Mouse (Mus musculus) lung, embryonic 14.5 days (tissue): Measurements from ENCODE around the gene Bbx. TPM values are rescaled to one million over a fixed set of nuclear protein-coding genes. Genes with fewer than 3 reads are reported as not detected.

Experiments used
- ATAC-seq: fragments of 200-750 bp; cut with Nextera tagmentation; 2 replicates; pipeline ENCODE4 v1.8.0; 2017; ENCODE audit warnings: mild to moderate bottlenecking, moderate TSS enrichment, moderate library complexity; ENCODE audit not compliant: insufficient read depth
- DNase-seq: peaks from one replicate; pipeline ENCODE4 v3.0.0-alpha.2; 2015
- H3K27ac ChIP-seq: fragments of 300-500 bp; sonication (generic); 2 replicates; pipeline ENCODE4 v1.5.1; 2014; ENCODE audit warnings: low read depth, mild to moderate bottlenecking, moderate library complexity
- H3K27me3 ChIP-seq: fragments of 300-500 bp; sonication (generic); 2 replicates; pipeline ENCODE4 v1.6.1; 2014; ENCODE audit warnings: low read length, control low read depth; ENCODE audit not compliant: insufficient read depth
- H3K36me3 ChIP-seq: fragments of 300-500 bp; sonication (generic); 2 replicates; pipeline ENCODE4 v1.6.1; 2014; ENCODE audit warnings: control low read depth; ENCODE audit not compliant: insufficient read depth
- H3K4me1 ChIP-seq: fragments of 300-500 bp; sonication (generic); 2 replicates; pipeline ENCODE4 v1.6.1; 2014; ENCODE audit warnings: antibody characterized with exemption, control low read depth; ENCODE audit not compliant: insufficient read depth
- H3K4me2 ChIP-seq: fragments of 300-500 bp; sonication (generic); 2 replicates; pipeline ENCODE4 v1.6.1; 2014; ENCODE audit warnings: mild to moderate bottlenecking
- H3K4me3 ChIP-seq: fragments of 300-500 bp; sonication (generic); 2 replicates; pipeline ENCODE4 v1.5.1; 2014; ENCODE audit warnings: low read depth, low read length
- H3K9ac ChIP-seq: fragments of 300-500 bp; sonication (generic); 2 replicates; pipeline ENCODE4 v1.6.1; 2014
- H3K9me3 ChIP-seq: fragments of 300-500 bp; sonication (generic); 2 replicates; pipeline ENCODE4 v1.6.1; 2016; ENCODE audit warnings: low read depth, low read length, control low read depth
- CTCF ChIP-seq: IDR thresholded peaks from 2 replicates; pipeline ENCODE4 v1.5.1; 2016; ENCODE audit warnings: antibody characterized with exemption, low read depth
- WGBS: fragments of 180-500 bp; shearing (Covaris S2); extraction: QIAGEN DNeasy Blood & Tissue Kit; methylation state at CpG from one replicate; pipeline ENCODE4 v1.1.7; 2014; 5-methylcytosine and 5-hydroxymethylcytosine counted together
- polyA plus RNA-seq: library from polyadenylated mRNA; unstranded; fragments of >200 nt; fragmentation: Nextera tagmentation; extraction: Ambion mirVana; gene quantifications from 2 replicates; pipeline ENCODE4 v1.2.1, GENCODE M21; 2014

Bbx gene
- polyA plus RNA-seq, 1 experiment from 2014 or later: 40.5 TPM

- Histone ChIP-seq H3K27me3 (no peaks in the 10 kb centered on the region), H3K27ac (no peak overlapping the region), H3K9me3 (no peaks in the 10 kb centered on the region), H3K36me3 (no peaks in the 10 kb centered on the region), H3K9ac (no peak overlapping the region), H3K4me3 (no peak overlapping the region), H3K4me1 (no peaks in the 10 kb centered on the region), H3K4me2 (no peak overlapping the region)
- 92% methylated on average over 3 of the region's 3 CpGs for WGBS
- TF ChIP-seq CTCF: peak; percentile 68
- ATAC-seq: no peak
- DNase-seq: peak; percentile 70
These were observed 57.6 kb downstream of the Bbx start for GRCm38 (mm10) chr16:50374611-50375010.

GRCm38 (mm10) chr16:50373685-50374084, 58.5 kb downstream of the Bbx start:
- Histone ChIP-seq H3K36me3 (no peaks in the 10 kb centered on the region), H3K27ac (no peak overlapping the region), H3K4me2 (no peak overlapping the region), H3K4me1 (no peaks in the 10 kb centered on the region), H3K27me3 (no peaks in the 10 kb centered on the region), H3K9me3 (no peaks in the 10 kb centered on the region), H3K9ac (no peak overlapping the region), H3K4me3 (no peak overlapping the region)
- no peak for DNase-seq
- 40% methylated on average over 5 of the region's 5 CpGs for WGBS
- no peak for TF ChIP-seq CTCF
- no peak for ATAC-seq

GRCm38 (mm10) chr16:50372543-50372942, 59.6 kb downstream of the Bbx start:
- Histone ChIP-seq H3K9ac (no peak overlapping the region), H3K4me3 (no peak overlapping the region), H3K27ac (no peak overlapping the region), H3K27me3 (no peaks in the 10 kb centered on the region), H3K36me3 (no peaks in the 10 kb centered on the region), H3K9me3 (no peaks in the 10 kb centered on the region), H3K4me1 (no peaks in the 10 kb centered on the region), H3K4me2 (no peak overlapping the region)
- ATAC-seq (no peak), DNase-seq (no peak)
- WGBS: 43% methylated on average over 2 of the region's 2 CpGs
- TF ChIP-seq CTCF: no peak

- Histone ChIP-seq H3K4me3 (no peak overlapping the region), H3K4me2 (no peak overlapping the region), H3K9me3 (no peaks in the 10 kb centered on the region), H3K9ac (no peak overlapping the region), H3K27me3 (no peaks in the 10 kb centered on the region), H3K36me3 (no peaks in the 10 kb centered on the region), H3K4me1 (no peaks in the 10 kb centered on the region), H3K27ac (no peak overlapping the region)
- no peak for TF ChIP-seq CTCF
- 35% methylated on average over 3 of the region's 3 CpGs for WGBS
- no peak for ATAC-seq
- no peak for DNase-seq
These were observed 60.7 kb downstream of the Bbx start for GRCm38 (mm10) chr16:50371460-50371859.

- ATAC-seq: no peak
- Histone ChIP-seq H3K27ac (no peak overlapping the region), H3K36me3 (no peaks in the 10 kb centered on the region), H3K27me3 (no peaks in the 10 kb centered on the region), H3K9ac (no peak overlapping the region), H3K9me3 (no peaks in the 10 kb centered on the region), H3K4me3 (no peak overlapping the region), H3K4me2 (no peak overlapping the region), H3K4me1 (no peaks in the 10 kb centered on the region)
- DNase-seq: no peak
- WGBS: 88% methylated on average over 2 of the region's 2 CpGs
- no peak for TF ChIP-seq CTCF
These were observed 61.8 kb downstream of the Bbx start for GRCm38 (mm10) chr16:50370423-50370822.

GRCm38 (mm10) chr16:50366556-50366955, 65.6 kb downstream of the Bbx start:
- no peak overlapping the region for H3K4me2 ChIP-seq
- no peaks in the 10 kb centered on the region for H3K9me3 ChIP-seq
- H3K9ac ChIP-seq: no peak overlapping the region
- H3K27ac ChIP-seq: no peak overlapping the region
- H3K4me3 ChIP-seq: no peak overlapping the region
- WGBS: 43% methylated on average over 5 of the region's 5 CpGs
- ATAC-seq: no peak
- H3K4me1 ChIP-seq: no peaks in the 10 kb centered on the region
- H3K27me3 ChIP-seq: no peaks in the 10 kb centered on the region
- no peak for TF ChIP-seq CTCF
- H3K36me3 ChIP-seq: no peaks in the 10 kb centered on the region
- DNase-seq: peak; percentile 19

GRCm38 (mm10) chr16:50364189-50365059, 67.8 kb downstream of the Bbx start:
- H3K9ac ChIP-seq: peak overlapping the region; percentile 43
- no peaks in the 10 kb centered on the region for H3K27me3 ChIP-seq
- ATAC-seq (peak; percentile 94), DNase-seq (peak; percentile 71)
- no peaks in the 10 kb centered on the region for H3K4me1 ChIP-seq
- TF ChIP-seq CTCF: no peak
- H3K4me2 ChIP-seq: peak overlapping the region; percentile 66
- H3K4me3 ChIP-seq: peak overlapping the region; percentile 39
- 5% methylated on average over 11 of the region's 11 CpGs for WGBS
- H3K36me3 ChIP-seq: no peaks in the 10 kb centered on the region
- no peaks in the 10 kb centered on the region for H3K9me3 ChIP-seq
- peak overlapping the region; percentile 68 for H3K27ac ChIP-seq
